Mouse (Mus musculus) bone marrow, adult 2 months (tissue): ENCODE results near the gene Gigyf2. TPM values are rescaled to one million over a fixed set of nuclear protein-coding genes. Genes with fewer than 3 reads are reported as not detected.

Source experiments
- H3K27ac ChIP-seq: fragments of 200-500 bp; 2 replicates; pipeline ENCODE4 v1.5.1; 2012; ENCODE audit warnings: low read depth, mild to moderate bottlenecking, control low read depth, inconsistent platforms, low read length; ENCODE audit not compliant: control insufficient read depth, poor library complexity, insufficient read depth
- H3K4me1 ChIP-seq: fragments of 200-500 bp; 2 replicates; pipeline ENCODE4 v1.6.1; 2011; ENCODE audit warnings: low read length; ENCODE audit not compliant: control insufficient read depth, insufficient read depth
- H3K4me3 ChIP-seq: fragments of 200-500 bp; replicated peaks from 2 replicates; pipeline ENCODE3; 2011; ENCODE audit warnings: mild to moderate bottlenecking, low read depth, low read length, control low read depth; ENCODE audit not compliant: control insufficient read depth
- CTCF ChIP-seq: fragments of 200-500 bp; IDR thresholded peaks from 2 replicates; pipeline ENCODE4 v1.5.1; 2011; ENCODE audit warnings: low read length, control low read depth; ENCODE audit not compliant: control insufficient read depth, insufficient read depth
- POLR2A ChIP-seq: fragments of 200-500 bp; IDR thresholded peaks from 2 replicates; pipeline ENCODE4 v1.6.1; 2011; ENCODE audit warnings: low read depth, mild to moderate bottlenecking, control low read depth, low read length, borderline replicate concordance; ENCODE audit not compliant: control insufficient read depth
- WGBS: fragments of 180-500 bp; shearing (Covaris S2); methylation state at CpG from one replicate; pipeline ENCODE4 v1.1.7; 2018; 5-methylcytosine and 5-hydroxymethylcytosine counted together
- polyA plus RNA-seq: library from polyadenylated mRNA; stranded (reverse); fragments of >200 nt; gene quantifications from 2 replicates; pipeline ENCODE4 v1.2.4, GENCODE M21; 2011; ENCODE audit warnings: low replicate concordance; ENCODE audit not compliant: missing spikeins, insufficient read depth, insufficient read length

Gene Gigyf2
- polyA plus RNA-seq, 1 experiment = 95.1 TPM

DNA sequence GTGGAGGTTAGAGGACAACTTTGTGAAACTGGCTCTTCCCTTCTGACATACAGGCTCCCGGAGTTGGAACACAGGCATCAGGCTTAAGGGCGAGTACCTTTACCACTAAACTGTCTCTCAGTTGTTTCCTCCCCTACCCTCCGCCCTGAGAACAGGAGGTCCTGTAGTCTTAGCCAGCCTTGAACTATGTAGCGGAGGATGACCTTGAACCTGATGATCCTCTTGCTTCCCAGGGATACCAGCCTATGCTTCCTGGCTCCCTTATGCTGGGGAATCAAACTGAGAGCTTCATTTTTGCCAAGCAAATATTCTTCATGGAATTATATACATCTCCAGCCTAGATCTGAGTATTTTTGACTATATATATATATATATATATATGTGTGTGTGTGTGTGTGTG lies 5.0 kb downstream of the Gigyf2 start:
- 89% methylated on average over 4 of the region's 4 CpGs for WGBS
- no peak overlapping the region for H3K27ac ChIP-seq
- H3K4me3 ChIP-seq = no peak overlapping the region
- TF ChIP-seq POLR2A (no peak), CTCF (no peak)
- no peaks in the 10 kb centered on the region; the same call in 1 of the 2 replicates for H3K4me1 ChIP-seq

DNA sequence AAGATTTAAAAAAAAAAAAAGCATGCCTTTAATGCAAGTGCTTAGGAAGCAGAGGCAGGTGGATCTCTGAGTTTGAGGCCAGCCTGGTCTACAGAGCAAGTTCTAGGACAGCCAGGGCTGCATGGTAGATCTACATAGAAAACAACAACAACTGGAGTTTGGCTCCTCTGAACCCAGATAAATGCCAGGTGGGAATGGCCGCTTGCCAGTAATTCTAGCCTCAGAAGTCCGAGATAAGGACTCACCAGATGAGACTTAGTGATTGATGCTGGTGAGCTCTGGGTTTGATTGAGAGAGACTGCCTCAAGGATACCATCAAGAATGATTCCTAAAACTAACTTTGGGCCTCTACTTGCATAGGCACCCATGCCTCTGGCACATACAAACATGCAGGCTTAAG lies 23.8 kb downstream of the Gigyf2 start:
- WGBS = 71% methylated on average over 2 of the region's 2 CpGs
- no peaks in the 10 kb centered on the region for H3K4me1 ChIP-seq
- TF ChIP-seq POLR2A (no peak), CTCF (no peak)
- H3K4me3 ChIP-seq = no peak overlapping the region
- no peak overlapping the region for H3K27ac ChIP-seq

DNA sequence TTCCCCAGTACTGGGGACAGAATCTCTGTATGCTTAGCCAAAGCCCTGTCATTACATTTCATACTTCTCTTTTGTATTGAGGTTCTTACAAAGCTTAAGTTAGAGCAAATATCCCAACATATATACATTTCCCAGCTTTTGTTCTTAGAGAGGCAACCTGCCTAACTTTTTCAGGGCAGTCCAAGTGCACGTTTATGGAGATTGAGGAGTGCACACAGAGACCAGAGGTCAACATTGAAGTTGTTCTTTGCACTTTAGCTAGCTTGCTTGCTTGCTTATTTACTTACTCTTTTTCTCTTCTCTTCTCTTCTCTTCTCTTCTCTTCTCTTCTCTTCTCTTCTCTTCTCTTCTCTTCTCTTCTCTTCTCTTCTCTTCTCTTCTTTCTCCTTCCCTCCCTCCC lies 33.5 kb downstream of the Gigyf2 start:
- H3K27ac ChIP-seq = no peak overlapping the region
- WGBS = 63% methylated on average over 1 of the region's 1 CpGs
- H3K4me3 ChIP-seq = no peak overlapping the region
- TF ChIP-seq POLR2A = no peak
- TF ChIP-seq CTCF = no peak
- H3K4me1 ChIP-seq = no peaks in the 10 kb centered on the region

DNA sequence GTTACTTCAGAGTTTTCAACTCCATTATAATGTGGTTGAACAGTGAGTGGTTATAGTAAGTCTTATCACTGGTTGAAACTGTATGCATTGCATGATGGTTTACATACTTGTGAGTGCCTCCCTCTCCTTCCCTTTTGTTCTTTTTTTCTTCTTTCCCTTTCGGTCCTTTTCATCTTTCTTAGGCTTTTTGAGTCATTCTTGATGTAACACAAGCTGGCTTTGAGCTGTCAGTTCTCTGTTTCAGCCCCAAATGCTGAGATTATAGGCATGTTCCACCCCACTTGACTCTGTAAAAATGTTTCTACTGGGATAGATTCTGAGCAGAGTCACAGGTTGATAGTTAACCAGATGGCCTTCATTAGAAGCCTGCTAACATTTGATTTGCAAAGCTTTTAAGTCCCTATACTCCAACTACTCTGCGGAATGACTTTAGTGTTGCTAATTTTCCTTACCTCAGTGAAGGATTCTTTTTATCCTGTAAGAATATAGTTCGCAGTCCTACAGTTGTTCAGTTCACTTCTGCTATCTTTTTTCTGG lies 51.3 kb downstream of the Gigyf2 start:
- TF ChIP-seq POLR2A (no peak), CTCF (no peak)
- Histone ChIP-seq H3K4me1 (no peaks in the 10 kb centered on the region), H3K27ac (no peak overlapping the region), H3K4me3 (no peak overlapping the region)
- WGBS = 88% methylated on average over 3 of the region's 3 CpGs

DNA sequence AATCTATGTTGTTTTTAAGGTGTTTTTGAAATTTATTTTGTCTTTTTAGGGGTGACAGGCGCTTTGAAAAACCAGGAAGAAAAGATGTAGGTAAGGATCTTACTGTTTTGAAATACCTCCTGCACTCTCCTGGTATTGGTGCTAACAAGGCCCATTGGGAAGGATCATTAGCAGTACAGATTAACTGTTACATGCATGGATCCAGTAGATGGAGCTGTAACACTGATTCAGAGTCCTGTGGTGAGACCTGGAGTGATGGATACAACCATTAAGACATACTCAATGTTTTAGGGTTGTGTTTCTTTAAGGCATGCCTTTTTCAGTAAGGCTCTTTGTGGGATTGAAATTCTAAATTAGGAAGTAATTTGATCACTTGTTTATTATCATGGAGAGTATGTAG lies 53.1 kb downstream of the Gigyf2 start:
- Histone ChIP-seq H3K4me3 (no peak overlapping the region), H3K4me1 (no peaks in the 10 kb centered on the region), H3K27ac (no peak overlapping the region)
- TF ChIP-seq POLR2A = no peak
- TF ChIP-seq CTCF = no peak
- 85% methylated on average over 1 of the region's 1 CpGs for WGBS

DNA sequence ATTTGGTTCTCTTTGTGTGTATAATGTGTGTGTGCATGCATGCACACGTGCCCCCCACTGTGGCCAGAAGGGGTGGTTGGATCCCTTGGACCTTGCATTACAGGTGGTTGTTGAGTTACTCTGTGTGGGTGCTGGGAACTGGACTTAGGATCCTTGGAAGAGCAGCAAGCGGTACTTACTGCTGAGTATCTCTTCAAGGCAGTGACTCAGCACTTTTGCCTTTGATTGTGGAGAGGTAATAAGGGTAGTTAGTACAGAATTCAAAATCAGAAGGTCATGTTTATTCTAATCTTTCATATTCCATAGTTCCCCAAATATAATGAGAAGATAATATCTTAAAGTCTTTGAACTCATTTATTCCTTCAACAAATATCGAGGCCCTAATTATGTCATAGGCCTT lies 54.4 kb downstream of the Gigyf2 start:
- 75% methylated on average over 3 of the region's 3 CpGs for whole genome bisulfite sequencing
- no peak for TF ChIP-seq CTCF
- TF ChIP-seq POLR2A = no peak
- Histone ChIP-seq H3K27ac (no peak overlapping the region), H3K4me1 (no peaks in the 10 kb centered on the region), H3K4me3 (no peak overlapping the region)

DNA sequence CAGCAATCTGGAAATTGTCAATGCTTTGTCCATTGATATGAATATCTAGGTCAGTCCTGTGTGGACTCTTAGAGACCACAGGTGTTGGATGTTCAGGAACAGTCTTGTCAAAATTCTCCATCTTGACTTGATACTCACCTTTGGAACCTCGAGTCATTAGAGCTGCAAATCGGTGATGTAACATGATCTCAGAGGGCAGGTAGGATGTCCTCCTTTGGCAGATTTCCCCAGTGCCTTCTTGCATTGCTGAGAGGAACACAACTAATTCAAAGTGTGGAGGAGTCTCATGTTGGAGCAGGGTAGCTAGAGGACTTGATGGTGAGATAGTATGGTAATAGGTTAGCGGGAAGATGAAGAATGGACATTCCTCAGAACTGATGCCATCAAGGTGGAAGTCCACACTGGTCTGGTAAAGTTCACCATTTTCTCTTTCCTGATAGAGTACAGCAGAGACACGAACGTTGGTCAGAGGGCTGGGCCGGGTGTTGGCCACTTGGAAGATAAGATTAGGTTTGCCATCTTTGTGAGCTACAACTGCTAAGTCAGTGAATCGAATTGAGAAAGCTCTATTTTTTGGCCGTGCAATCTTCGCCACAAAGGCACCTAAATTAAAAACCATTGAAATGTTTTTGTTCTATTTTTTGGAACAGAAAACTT lies 59.8 kb downstream of the Gigyf2 start:
- WGBS = 70% methylated on average over 9 of the region's 9 CpGs
- TF ChIP-seq POLR2A (no peak), CTCF (no peak)
- Histone ChIP-seq H3K4me1 (no peaks in the 10 kb centered on the region), H3K27ac (no peak overlapping the region), H3K4me3 (no peak overlapping the region)

DNA sequence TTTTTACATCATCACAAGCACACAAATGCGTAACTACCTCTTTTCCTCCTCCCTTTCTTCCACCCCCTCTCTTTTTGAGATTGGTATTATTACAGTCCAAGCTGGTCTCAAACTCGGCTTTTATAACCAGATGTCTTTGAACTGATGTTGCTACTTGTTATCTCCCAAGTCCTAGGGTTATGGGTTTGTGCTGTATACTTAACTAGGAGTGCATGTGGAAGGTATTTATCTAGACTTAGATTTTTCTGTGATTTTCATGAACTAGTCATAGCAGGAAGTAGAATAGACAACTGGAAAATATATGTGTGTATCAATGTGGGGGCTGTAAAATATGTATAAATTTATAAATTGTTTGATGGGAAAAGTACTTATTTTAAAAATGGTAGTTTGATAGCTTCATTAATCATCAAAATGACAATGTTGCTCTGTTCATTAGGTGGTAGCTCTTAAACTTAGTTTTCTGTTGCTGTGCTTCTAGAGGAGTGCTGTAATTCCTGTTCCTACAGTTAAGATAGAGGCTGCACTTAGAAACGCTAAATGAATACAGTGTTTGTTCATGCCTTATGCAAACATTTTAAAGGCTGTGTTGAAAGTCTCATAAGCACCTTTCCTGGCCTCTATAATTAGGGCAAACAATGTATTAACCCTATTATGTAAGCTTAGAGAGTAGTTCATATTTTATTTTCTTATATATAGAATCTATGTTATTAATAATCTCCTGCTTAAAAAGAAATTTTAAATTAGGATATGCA lies 66.8 kb downstream of the Gigyf2 start:
- no peak overlapping the region for H3K27ac ChIP-seq
- H3K4me3 ChIP-seq = no peak overlapping the region
- no peaks in the 10 kb centered on the region for H3K4me1 ChIP-seq
- no peak for TF ChIP-seq CTCF
- TF ChIP-seq POLR2A = no peak
- 83% methylated on average over 3 of the region's 3 CpGs for WGBS

DNA sequence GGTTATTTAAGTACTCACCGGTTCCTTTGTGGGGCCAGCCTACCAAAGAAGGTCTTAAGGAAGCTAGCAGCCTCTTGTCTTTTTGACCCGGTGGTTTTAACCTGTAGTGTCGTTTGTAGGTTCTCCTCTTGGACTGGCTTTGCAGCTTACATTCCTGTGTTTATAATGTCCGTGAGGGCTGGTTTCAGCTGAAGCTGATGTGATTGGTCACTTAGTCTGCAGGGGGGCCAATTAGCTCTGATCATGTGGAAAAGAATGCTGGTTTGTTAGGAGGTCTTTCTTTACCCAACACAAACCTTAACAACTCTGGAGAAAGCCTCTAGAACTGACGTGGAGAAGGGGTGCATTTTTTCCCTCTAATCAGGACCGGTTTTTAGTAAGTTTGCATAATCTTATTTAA lies 67.8 kb downstream of the Gigyf2 start, which contains the start of gene Kcnj13:
Gene Kcnj13, minus strand, starts transcription at position 136 of the 400 bp plus-strand sequence.
- WGBS = 78% methylated on average over 6 of the region's 6 CpGs
- H3K4me1 ChIP-seq = no peaks in the 10 kb centered on the region
- no peak within 1 kb of the TSS for H3K27ac ChIP-seq
- H3K4me3 ChIP-seq = no peak within 1 kb of the TSS
- no peak for TF ChIP-seq CTCF
- TF ChIP-seq POLR2A = no peak
